Mouse (Mus musculus): ENCODE results near the gene Urah.

DNA sequence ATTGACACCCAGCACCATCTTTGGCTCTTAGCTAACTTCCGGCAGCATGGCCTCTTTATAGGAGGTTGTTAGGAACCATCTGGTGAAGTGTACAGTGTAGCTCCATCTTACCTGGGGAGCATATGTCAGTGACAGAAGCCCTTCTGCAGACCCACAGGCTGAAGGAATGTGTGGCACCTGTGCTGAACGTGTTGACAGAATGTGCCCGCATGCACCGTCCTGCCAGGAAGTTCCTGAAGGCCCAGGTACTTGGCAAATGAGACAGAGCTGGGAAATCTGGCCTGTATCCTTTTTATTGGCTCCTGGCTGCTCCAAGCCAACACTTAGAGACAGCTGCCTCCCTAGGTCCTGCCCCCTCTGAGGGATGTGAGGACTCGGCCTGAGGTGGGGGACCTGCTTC, 25.9 kb downstream of the Urah start:
- TF ChIP-seq POLR2A (IDR thresholded peaks at IDR 0.05; ENCODE audit: low read depth, low read length): no peak
- TF ChIP-seq MYC (IDR thresholded peaks at IDR 0.05; ENCODE audit: low read depth, low read length): no peak
- no peak for TF ChIP-seq ZC3H11A (IDR thresholded peaks at IDR 0.05; ENCODE audit: low read depth, low read length)
- TF ChIP-seq MEF2A (IDR thresholded peaks at IDR 0.05; ENCODE audit: borderline replicate concordance, low read depth, low read length): no peak
- TF ChIP-seq CTCF (conservative IDR thresholded peaks at IDR 0.05 in 1 of 2, IDR thresholded peaks at IDR 0.05 in 1 of 2; ENCODE audit: low read depth in 2 of 2, low read length in 2 of 2): no peak
- no peak for TF ChIP-seq EP300 (IDR thresholded peaks at IDR 0.05; ENCODE audit: low read length)
